8 mouse cellular contexts compared by ENCODE assay signal in the genomic region with DNA sequence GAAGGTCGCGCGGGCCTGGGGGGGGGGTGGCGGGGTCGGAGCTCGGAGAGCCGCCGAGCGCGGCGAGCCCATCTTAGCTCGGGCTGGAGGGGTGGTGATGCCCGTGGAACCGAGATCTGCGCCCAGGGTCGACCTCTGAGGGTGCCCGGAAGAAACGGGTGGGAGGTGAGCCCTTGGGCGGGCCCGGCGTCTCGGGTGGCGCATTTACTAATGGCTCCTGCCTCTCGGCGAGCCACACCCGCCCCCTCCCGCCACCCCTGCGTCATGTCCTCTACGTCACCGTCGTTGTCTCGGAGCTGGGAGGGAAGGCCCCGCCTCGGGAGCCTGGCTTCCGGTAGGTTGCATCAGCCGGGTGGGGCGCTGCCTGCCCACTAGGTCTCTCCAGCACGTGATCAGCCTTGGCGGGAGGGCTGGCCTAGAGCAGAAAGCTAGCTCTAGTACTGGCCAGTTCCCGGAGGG. TPM values are rescaled to one million over a fixed set of nuclear protein-coding genes. Genes with fewer than 3 reads are reported as not detected.
A peak's percentile ranks its signal among the peaks of the same experiment; 100 is the strongest.
DNase-seq lines count a peak whose midpoint lies in the region; ATAC-seq and TF ChIP-seq lines count a peak whose summit lies in the region.

No protein-coding gene starts in this region.

- H3K36me3 ChIP-seq in heart, embryonic 15.5 days, result peaks cover 19% of the 10 kb centered on the region
- peaks cover 23% of the 10 kb centered on the region for H3K36me3 ChIP-seq in liver, embryonic 14.5 days (replicated peaks; ENCODE audit: control insufficient read depth, insufficient read depth, low read depth)
- H3K36me3 ChIP-seq in neural tube, embryonic 11.5 days (ENCODE audit: control insufficient read depth, insufficient read depth, low read length), result peaks cover 6% of the 10 kb centered on the region
- H3K36me3 ChIP-seq in stomach, postnatal 0 days (ENCODE audit: control insufficient read depth, insufficient read depth, low read length), result peaks cover 13% of the 10 kb centered on the region

- peak overlapping the region; percentile 89 for H3K4me3 ChIP-seq in heart, embryonic 15.5 days
- H3K4me3 ChIP-seq in liver, embryonic 14.5 days (ENCODE audit: insufficient read depth in 1 of 2, low read depth in 2 of 2, low read length in 2 of 2), result peak overlapping the region; percentile 69 to 90
- H3K4me3 ChIP-seq in neural tube, embryonic 11.5 days (ENCODE audit: low read depth, low read length), result peak overlapping the region; percentile 82
- peak overlapping the region; percentile 70 for H3K4me3 ChIP-seq in stomach, postnatal 0 days (ENCODE audit: low read depth, low read length)

- peak overlapping the region; percentile 100 for H3K27ac ChIP-seq in heart, embryonic 15.5 days
- peak overlapping the region; percentile 90 for H3K27ac ChIP-seq in liver, embryonic 14.5 days
- peak overlapping the region; percentile 96 for H3K27ac ChIP-seq in neural tube, embryonic 11.5 days (ENCODE audit: low read depth, low read length)
- H3K27ac ChIP-seq in stomach, postnatal 0 days (replicated peaks), result peak overlapping the region; percentile 100

- peak; percentile 78 for ATAC-seq in CD4-positive, CD25-positive, alpha-beta regulatory T cell, adult 4 months
- peak; percentile 90 for ATAC-seq in heart, embryonic 15.5 days (replicated peaks; ENCODE audit: insufficient number of reproducible peaks, insufficient read depth, low FRiP score, low read depth)
- peak; percentile 83 for ATAC-seq in liver, embryonic 14.5 days (ENCODE audit: insufficient read depth)
- peak; percentile 81 for ATAC-seq in neural tube, embryonic 11.5 days (ENCODE audit: insufficient read depth, low FRiP score, low TSS enrichment)
- ATAC-seq in stomach, postnatal 0 days (ENCODE audit: low FRiP score, low TSS enrichment), result peak; percentile 90

- peak; percentile 95 for DNase-seq in c-Kit-negative CD71-positive TER-119-positive erythroid progenitor cells, embryonic 14.5 days (ENCODE audit: low read depth, low spot score)
- DNase-seq in fibroblast of lung, adult 2 months (ENCODE audit: low read depth), result peak; percentile 93
- DNase-seq in kidney, postnatal 25 days, result peak; percentile 96 to 99
- DNase-seq in liver, embryonic 14.5 days (ENCODE audit: low read depth in 3 of 3, low spot score in 3 of 3), result peak; percentile 97 to 98 (median 97)
- peak; percentile 98 for DNase-seq in neural tube, embryonic 11.5 days (ENCODE audit: low spot score)
- DNase-seq in stomach, postnatal 0 days (ENCODE audit: low spot score), result peak; percentile 99

- under 1% methylated on average over 39 of the region's 40 CpGs for WGBS in heart, embryonic 15.5 days
- under 1% methylated on average over 39 of the region's 40 CpGs for WGBS in liver, embryonic 14.5 days (ENCODE audit: insufficient replicate concordance)
- WGBS in neural tube, embryonic 11.5 days, result under 1% methylated on average over 40 of the region's 40 CpGs
- WGBS in stomach, postnatal 0 days, result under 1% methylated on average over 37 of the region's 40 CpGs

- no peaks in the 10 kb centered on the region for H3K27me3 ChIP-seq in heart, embryonic 15.5 days
- H3K27me3 ChIP-seq in liver, embryonic 14.5 days (ENCODE audit: control insufficient read depth, insufficient read depth, low read length), result no peaks in the 10 kb centered on the region
- no peaks in the 10 kb centered on the region for H3K27me3 ChIP-seq in neural tube, embryonic 11.5 days (ENCODE audit: control insufficient read depth, insufficient read depth, low read length)
- H3K27me3 ChIP-seq in stomach, postnatal 0 days (ENCODE audit: control insufficient read depth, insufficient read depth, low read length), result no peaks in the 10 kb centered on the region

- H3K9ac ChIP-seq in heart, embryonic 15.5 days, result peak overlapping the region; percentile 98
- H3K9ac ChIP-seq in liver, embryonic 14.5 days (replicated peaks), result peak overlapping the region; percentile 97
- H3K9ac ChIP-seq in neural tube, embryonic 11.5 days (ENCODE audit: low read length), result peak overlapping the region; percentile 89
- peak overlapping the region; percentile 96 for H3K9ac ChIP-seq in stomach, postnatal 0 days (ENCODE audit: low read length)

- TF ChIP-seq CTCF in liver, embryonic 14.5 days (IDR thresholded peaks at IDR 0.05; ENCODE audit: low read depth), result peak; percentile 53
- peak; percentile 42 for TF ChIP-seq CTCF in stomach, postnatal 0 days (IDR thresholded peaks at IDR 0.05; ENCODE audit: low read depth)

- peaks cover 15% of the 10 kb centered on the region for H3K4me1 ChIP-seq in heart, embryonic 15.5 days (replicated peaks)
- H3K4me1 ChIP-seq in liver, embryonic 14.5 days (replicated peaks; ENCODE audit: control insufficient read depth in 2 of 2, insufficient read depth in 2 of 2, low read length in 1 of 2), result peaks cover 13 to 25% of the 10 kb centered on the region in 2 experiments
- no peaks in the 10 kb centered on the region; the same call in 1 of the 2 replicates for H3K4me1 ChIP-seq in neural tube, embryonic 11.5 days (ENCODE audit: control insufficient read depth, insufficient read depth, low read length)
- no peaks in the 10 kb centered on the region for H3K4me1 ChIP-seq in stomach, postnatal 0 days (replicated peaks; ENCODE audit: control insufficient read depth, insufficient read depth)

- no peaks in the 10 kb centered on the region for H3K9me3 ChIP-seq in heart, embryonic 15.5 days (replicated peaks)
- no peaks in the 10 kb centered on the region for H3K9me3 ChIP-seq in liver, embryonic 14.5 days (ENCODE audit: control insufficient read depth, low read length)
- H3K9me3 ChIP-seq in neural tube, embryonic 11.5 days (ENCODE audit: control insufficient read depth, low read length), result no peaks in the 10 kb centered on the region
- H3K9me3 ChIP-seq in stomach, postnatal 0 days (ENCODE audit: control insufficient read depth, low read length), result no peaks in the 10 kb centered on the region

- H3K4me2 ChIP-seq in heart, embryonic 15.5 days, result peak overlapping the region; percentile 82
- H3K4me2 ChIP-seq in liver, embryonic 14.5 days (ENCODE audit: low read depth), result peak overlapping the region; percentile 94
- peak overlapping the region; percentile 78 for H3K4me2 ChIP-seq in neural tube, embryonic 11.5 days (ENCODE audit: low read depth)
- H3K4me2 ChIP-seq in stomach, postnatal 0 days (replicated peaks; ENCODE audit: low read depth), result peak overlapping the region; percentile 69

- TF ChIP-seq EP300 in liver, embryonic 14.5 days (IDR thresholded peaks at IDR 0.05; ENCODE audit: low read depth), result peak; percentile 59
- TF ChIP-seq EP300 in stomach, postnatal 0 days (optimal IDR thresholded peaks at IDR 0.05), result no peak

RNA-seq across cellular contexts. Expression of gene Eif1, which starts 0.5 kb away (rescaled TPM):
- polyA plus RNA-seq in CD4-positive, CD25-positive, alpha-beta regulatory T cell, adult 4 months (2017; shearing (Covaris generic)), result 1,000 to 10,000 TPM; 1,870 to 3,129 TPM
- polyA plus RNA-seq in heart, embryonic 15.5 days (2015; fragmentation: Nextera tagmentation; extraction: Ambion mirVana), result 1,413 and 1,738 TPM in 2 replicates
- 96.0 and 191 TPM in 2 replicates for polyA plus RNA-seq in liver, embryonic 14.5 days (2012; rRNA removed)
- 1,798 and 1,809 TPM in 2 replicates for polyA plus RNA-seq in liver, embryonic 14.5 days (2014; fragmentation: Nextera tagmentation; extraction: Ambion mirVana)
- 1,679 and 1,757 TPM in 2 replicates for polyA plus RNA-seq in neural tube, embryonic 11.5 days (2014; fragmentation: Nextera tagmentation; extraction: Ambion mirVana)
- 1,487 and 1,495 TPM in 2 replicates for polyA plus RNA-seq in stomach, postnatal 0 days (2015; fragmentation: Nextera tagmentation; extraction: Ambion mirVana)

RNA-seq across cellular contexts. Expression of gene Gast, which starts 14.0 kb away (rescaled TPM):
- polyA plus RNA-seq in CD4-positive, CD25-positive, alpha-beta regulatory T cell, adult 4 months (2017; shearing (Covaris generic)), result not detected
- polyA plus RNA-seq in heart, embryonic 15.5 days (2015; fragmentation: Nextera tagmentation; extraction: Ambion mirVana), result not detected in 2 replicates
- polyA plus RNA-seq in liver, embryonic 14.5 days (2012; rRNA removed), result not detected in 2 replicates
- polyA plus RNA-seq in liver, embryonic 14.5 days (2014; fragmentation: Nextera tagmentation; extraction: Ambion mirVana), result not detected in 2 replicates
- not detected in 2 replicates for polyA plus RNA-seq in neural tube, embryonic 11.5 days (2014; fragmentation: Nextera tagmentation; extraction: Ambion mirVana)
- polyA plus RNA-seq in stomach, postnatal 0 days (2015; fragmentation: Nextera tagmentation; extraction: Ambion mirVana), result 52.0 and 84.7 TPM in 2 replicates

RNA-seq across cellular contexts. Expression of gene Hap1, which starts 35.7 kb away (rescaled TPM):
- under 1 TPM in 1 of 2 experiments, not detected in 1; 0.50 TPM for polyA plus RNA-seq in CD4-positive, CD25-positive, alpha-beta regulatory T cell, adult 4 months (2017; shearing (Covaris generic))
- polyA plus RNA-seq in heart, embryonic 15.5 days (2015; fragmentation: Nextera tagmentation; extraction: Ambion mirVana), result 5.3 and 7.7 TPM in 2 replicates
- polyA plus RNA-seq in liver, embryonic 14.5 days (2012; rRNA removed), result 0.23 and 0.51 TPM in 2 replicates
- polyA plus RNA-seq in liver, embryonic 14.5 days (2014; fragmentation: Nextera tagmentation; extraction: Ambion mirVana), result 0.06 and 0.38 TPM in 2 replicates
- 10.4 and 10.6 TPM in 2 replicates for polyA plus RNA-seq in neural tube, embryonic 11.5 days (2014; fragmentation: Nextera tagmentation; extraction: Ambion mirVana)
- 7.9 and 10.1 TPM in 2 replicates for polyA plus RNA-seq in stomach, postnatal 0 days (2015; fragmentation: Nextera tagmentation; extraction: Ambion mirVana)

RNA-seq across cellular contexts. Expression of gene Krt42, which starts 50.5 kb away (rescaled TPM):
- polyA plus RNA-seq in CD4-positive, CD25-positive, alpha-beta regulatory T cell, adult 4 months (2017; shearing (Covaris generic)), result not detected
- not detected in 2 replicates for polyA plus RNA-seq in heart, embryonic 15.5 days (2015; fragmentation: Nextera tagmentation; extraction: Ambion mirVana)
- polyA plus RNA-seq in liver, embryonic 14.5 days (2012; rRNA removed), result not detected in 2 replicates
- not detected in 2 replicates for polyA plus RNA-seq in liver, embryonic 14.5 days (2014; fragmentation: Nextera tagmentation; extraction: Ambion mirVana)
- not detected in 2 replicates for polyA plus RNA-seq in neural tube, embryonic 11.5 days (2014; fragmentation: Nextera tagmentation; extraction: Ambion mirVana)
- polyA plus RNA-seq in stomach, postnatal 0 days (2015; fragmentation: Nextera tagmentation; extraction: Ambion mirVana), result 0.10 and 0.12 TPM in 2 replicates

RNA-seq across cellular contexts. Expression of gene Krt17, which starts 59.4 kb away (rescaled TPM):
- polyA plus RNA-seq in CD4-positive, CD25-positive, alpha-beta regulatory T cell, adult 4 months (2017; shearing (Covaris generic)), result 1 to 10 TPM; 1.7 to 6.4 TPM
- polyA plus RNA-seq in heart, embryonic 15.5 days (2015; fragmentation: Nextera tagmentation; extraction: Ambion mirVana), result 5.2 and 42.7 TPM in 2 replicates
- polyA plus RNA-seq in liver, embryonic 14.5 days (2012; rRNA removed), result 0.11 and 0.15 TPM in 2 replicates
- 0.18 and 0.20 TPM in 2 replicates for polyA plus RNA-seq in liver, embryonic 14.5 days (2014; fragmentation: Nextera tagmentation; extraction: Ambion mirVana)
- 0.88 and 1.1 TPM in 2 replicates for polyA plus RNA-seq in neural tube, embryonic 11.5 days (2014; fragmentation: Nextera tagmentation; extraction: Ambion mirVana)
- 46.4 and 63.4 TPM in 2 replicates for polyA plus RNA-seq in stomach, postnatal 0 days (2015; fragmentation: Nextera tagmentation; extraction: Ambion mirVana)

Comparison
In these comparisons a context has a peak if more than half of its experiments do, and no peak if none do; other contexts are left out.
1. Peak in every context shown above with its lines: DNase-seq, ATAC-seq, H3K4me3 ChIP-seq and H3K27ac ChIP-seq.
2. RNA of gene Gast, which starts 14.0 kb away (polyA plus RNA-seq): 52.0 to 84.7 TPM in stomach, postnatal 0 days; not detected in neural tube, embryonic 11.5 days, not detected in CD4-positive, CD25-positive, alpha-beta regulatory T cell, adult 4 months, not detected in heart, embryonic 15.5 days and not detected in liver, embryonic 14.5 days; every median in the first group is over 10 times any median in the second.